Mouse (Mus musculus) heart, embryonic 14.5 days (tissue): ENCODE data around the gene Psma3. TPM values are rescaled to one million over a fixed set of nuclear protein-coding genes. Genes with fewer than 3 reads are reported as not detected.
"Not testable (repeated sequence)": the region's sequence is repeated elsewhere in the genome, so short reads cannot be mapped to it uniquely, and the experiment has no call there.

Experiments used
- ATAC-seq: fragments of 200-750 bp; cut with Nextera tagmentation; 2 replicates; pipeline ENCODE4 v1.8.0; 2017; ENCODE audit warnings: low read depth, moderate TSS enrichment; ENCODE audit not compliant: insufficient number of reproducible peaks, insufficient read depth, low FRiP score
- H3K27ac ChIP-seq, 2 experiments: fragments of 200-500 bp in 1 of 2; fragments of 300-500 bp in 1 of 2; sonication (generic) in 1 of 2; replicated peaks in 1 of 2; 2 replicates each; pipeline ENCODE4 v1.5.1; 2012 to 2014; ENCODE audit warnings: low read depth in 2 of 2, low read length in 2 of 2, control low read depth in 1 of 2, mild to moderate bottlenecking in 1 of 2, mixed read lengths in 1 of 2; ENCODE audit not compliant: control insufficient read depth in 1 of 2, insufficient read depth in 1 of 2
- H3K27me3 ChIP-seq: fragments of 300-500 bp; sonication (generic); 2 replicates; pipeline ENCODE4 v1.6.1; 2014; ENCODE audit warnings: mild to moderate bottlenecking, low read length, control low read depth; ENCODE audit not compliant: control insufficient read depth, insufficient read depth
- H3K36me3 ChIP-seq: fragments of 300-500 bp; sonication (generic); 2 replicates; pipeline ENCODE4 v1.6.1; 2014; ENCODE audit warnings: mild to moderate bottlenecking, control low read depth, low read length, mixed read lengths; ENCODE audit not compliant: control insufficient read depth, insufficient read depth
- H3K4me1 ChIP-seq, 2 experiments: fragments of 200-500 bp in 1 of 2; fragments of 300-500 bp in 1 of 2; sonication (generic) in 1 of 2; 2 replicates each; pipeline ENCODE4 v1.6.1; 2012 to 2014; ENCODE audit warnings: low read length in 2 of 2, control low read depth in 1 of 2, mixed read lengths in 1 of 2; ENCODE audit not compliant: control insufficient read depth in 2 of 2, insufficient read depth in 2 of 2
- H3K4me2 ChIP-seq: fragments of 300-500 bp; sonication (generic); 2 replicates; pipeline ENCODE4 v1.6.1; 2014; ENCODE audit warnings: mild to moderate bottlenecking, low read length
- H3K4me3 ChIP-seq, 2 experiments: fragments of 200-500 bp in 1 of 2; fragments of 300-500 bp in 1 of 2; sonication (generic) in 1 of 2; 2 replicates each; pipeline ENCODE4 v1.5.1; 2012 to 2014; ENCODE audit warnings: low read length in 2 of 2, mild to moderate bottlenecking in 2 of 2, control low read depth in 1 of 2, low read depth in 1 of 2, moderate library complexity in 1 of 2; ENCODE audit not compliant: control insufficient read depth in 1 of 2, insufficient read depth in 1 of 2
- H3K9ac ChIP-seq: fragments of 300-500 bp; sonication (generic); 2 replicates; pipeline ENCODE4 v1.6.1; 2014; ENCODE audit warnings: mild to moderate bottlenecking, low read length
- H3K9me3 ChIP-seq: fragments of 300-500 bp; sonication (generic); 2 replicates; pipeline ENCODE4 v1.6.1; 2016; ENCODE audit warnings: low read length, control low read depth; ENCODE audit not compliant: control insufficient read depth
- WGBS: fragments of 180-500 bp; shearing (Covaris S2); extraction: QIAGEN DNeasy Blood & Tissue Kit; methylation state at CpG from one replicate; pipeline ENCODE4 v1.1.7; 2014; 5-methylcytosine and 5-hydroxymethylcytosine counted together
- polyA plus RNA-seq: library from polyadenylated mRNA; unstranded; fragments of >200 nt; fragmentation: Nextera tagmentation; extraction: Ambion mirVana; gene quantifications from 2 replicates; pipeline ENCODE4 v1.2.1, GENCODE M21; 2014

Gene Psma3
- polyA plus RNA-seq, 1 experiment from 2014 or later = 453 TPM

- Histone ChIP-seq H3K27ac (peak overlapping the region; percentile 86 to 97), H3K4me2 (peak overlapping the region; percentile 78), H3K9me3 (no peaks in the 10 kb centered on the region), H3K36me3 (peaks cover 47% of the 10 kb centered on the region), H3K4me3 (peak overlapping the region; percentile 60 to 98), H3K4me1 (peaks cover 4 to 31% of the 10 kb centered on the region in 2 experiments), H3K27me3 (no peaks in the 10 kb centered on the region), H3K9ac (peak overlapping the region; percentile 96)
- WGBS = under 1% methylated on average over 57 of the region's 82 CpGs
- ATAC-seq = 0 out of 2 replicates have a peak, but pooled peaks have one; percentile 11
Measured at GRCm38 (mm10) chr12:71016503-71017241, 42.3 kb downstream of the Psma3 start.

GRCm38 (mm10) chr12:71017242-71017571 is 42.8 kb downstream of the Psma3 start:
- Histone ChIP-seq H3K27me3 (no peaks in the 10 kb centered on the region), H3K36me3 (peaks cover 47% of the 10 kb centered on the region), H3K4me2 (peak overlapping the region; percentile 78), H3K4me3 (peak overlapping the region; percentile 60 to 98), H3K9ac (peak overlapping the region; percentile 96), H3K27ac (peak overlapping the region; percentile 64 to 97), H3K9me3 (no peaks in the 10 kb centered on the region), H3K4me1 (peaks cover 4 to 25% of the 10 kb centered on the region in 2 experiments)
- WGBS = 7% methylated on average over 5 of the region's 5 CpGs
- no peak for ATAC-seq

DNA sequence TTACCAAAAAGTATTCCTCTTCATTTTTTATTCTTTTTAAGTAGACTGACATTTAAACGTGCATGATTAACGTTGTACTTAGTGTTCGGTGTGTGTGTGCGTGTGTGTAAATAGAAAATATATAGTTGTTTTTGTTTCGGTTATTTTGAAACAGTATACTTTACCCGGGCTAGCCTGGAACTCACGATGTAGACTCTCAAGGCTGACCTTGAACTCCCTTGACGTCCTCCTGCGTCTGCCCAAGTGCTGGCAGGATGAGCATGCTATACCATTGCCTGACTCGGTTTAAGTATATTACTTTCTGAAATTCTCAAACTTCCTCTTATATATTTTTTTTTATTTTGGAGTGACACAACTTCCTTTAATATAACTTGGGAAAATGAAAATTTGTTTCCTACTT is 43.4 kb downstream of the Psma3 start:
- WGBS = 80% methylated on average over 10 of the region's 10 CpGs
- H3K36me3 ChIP-seq = peaks cover 48% of the 10 kb centered on the region
- H3K9me3 ChIP-seq = no peaks in the 10 kb centered on the region
- peak overlapping the region; percentile 78 for H3K4me2 ChIP-seq
- H3K27ac ChIP-seq = no peak overlapping the region; a peak in 1 of 4 replicates
- ATAC-seq = no peak
- peaks cover 3 to 21% of the 10 kb centered on the region in 2 experiments for H3K4me1 ChIP-seq
- H3K27me3 ChIP-seq = no peaks in the 10 kb centered on the region
- H3K4me3 ChIP-seq = peak overlapping the region in 1 of 2 experiments; percentile 98; a peak in 1 of 4 replicates
- 0 out of 2 replicates have a peak overlapping the region, but pooled peaks have one; percentile 96 for H3K9ac ChIP-seq

GRCm38 (mm10) chr12:71019211-71019610 is 44.8 kb downstream of the Psma3 start:
- Histone ChIP-seq H3K4me3 (no peak overlapping the region), H3K27ac (no peak overlapping the region), H3K4me1 (peaks cover 0 to 9% of the 10 kb centered on the region in 2 experiments; a peak in 3 of 4 replicates), H3K9ac (no peak overlapping the region), H3K4me2 (no peak overlapping the region), H3K9me3 (no peaks in the 10 kb centered on the region), H3K27me3 (no peaks in the 10 kb centered on the region), H3K36me3 (peaks cover 51% of the 10 kb centered on the region)
- WGBS = 88% methylated on average over 8 of the region's 8 CpGs
- ATAC-seq = no peak

DNA sequence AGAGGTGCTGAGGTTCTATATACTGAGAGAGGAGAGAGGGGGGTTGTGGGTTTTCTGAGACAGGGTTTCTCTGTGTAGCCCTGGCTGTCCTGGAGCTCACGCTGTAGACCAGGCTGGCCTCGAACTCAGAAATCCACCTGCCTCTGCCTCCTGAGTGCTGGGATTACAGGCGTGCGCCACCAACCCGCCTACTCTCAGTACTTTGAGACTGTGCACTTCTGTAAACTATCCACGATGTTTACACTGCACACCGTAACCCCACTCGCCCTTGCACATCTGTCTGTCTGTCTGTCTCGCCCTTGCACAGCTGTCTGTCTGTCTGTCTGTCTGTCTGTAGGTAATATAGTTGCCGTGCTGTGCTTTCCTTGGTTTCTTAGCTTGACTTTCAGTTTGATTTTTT is 50.0 kb downstream of the Psma3 start:
- Histone ChIP-seq H3K27ac (no peak overlapping the region), H3K4me1 (no peaks in the 10 kb centered on the region), H3K4me3 (no peak overlapping the region), H3K4me2 (no peak overlapping the region), H3K9me3 (no peaks in the 10 kb centered on the region), H3K9ac (no peak overlapping the region), H3K27me3 (no peaks in the 10 kb centered on the region), H3K36me3 (peaks cover 93% of the 10 kb centered on the region)
- 94% methylated on average over 10 of the region's 10 CpGs for WGBS
- no peak for ATAC-seq

- H3K36me3 ChIP-seq = peaks cover 89% of the 10 kb centered on the region
- H3K27ac ChIP-seq, H3K4me3 ChIP-seq, H3K4me2 ChIP-seq, H3K9me3 ChIP-seq, H3K4me1 ChIP-seq, H3K27me3 ChIP-seq, ATAC-seq, H3K9ac ChIP-seq: not testable (repeated sequence)
- whole genome bisulfite sequencing = 93% methylated on average over 8 of the region's 8 CpGs
Measured at GRCm38 (mm10) chr12:71028265-71028664, 53.8 kb downstream of the Psma3 start.

GRCm38 (mm10) chr12:71030260-71030659 is 55.8 kb downstream of the Psma3 start:
- Histone ChIP-seq H3K4me2 (no peak overlapping the region), H3K4me1 (no peaks in the 10 kb centered on the region), H3K27me3 (no peaks in the 10 kb centered on the region), H3K27ac (no peak overlapping the region), H3K9ac (no peak overlapping the region), H3K4me3 (no peak overlapping the region), H3K9me3 (no peaks in the 10 kb centered on the region), H3K36me3 (peaks cover 77% of the 10 kb centered on the region)
- 88% methylated on average over 8 of the region's 8 CpGs for WGBS
- no peak for ATAC-seq

GRCm38 (mm10) chr12:71030722-71031121 is 56.3 kb downstream of the Psma3 start:
- ATAC-seq = no peak
- Histone ChIP-seq H3K9ac (no peak overlapping the region), H3K9me3 (no peaks in the 10 kb centered on the region), H3K4me2 (no peak overlapping the region), H3K36me3 (peaks cover 73% of the 10 kb centered on the region), H3K4me3 (no peak overlapping the region), H3K27me3 (no peaks in the 10 kb centered on the region), H3K4me1 (no peaks in the 10 kb centered on the region), H3K27ac (no peak overlapping the region)
- WGBS = 92% methylated on average over 5 of the region's 5 CpGs
